Mouse (Mus musculus) kidney, postnatal 14 days (tissue): ENCODE measurements around the gene Mcm10.

Source experiments
- DNase-seq: peaks from one replicate; pipeline ENCODE4 v3.0.0; 2022; ENCODE audit warnings: mixed read lengths

Mcm10 gene

GRCm38 (mm10) chr2:5012491-5013324, at the start of gene Mcm10:
Gene Mcm10 (minus strand): TSS chr2:5012791.
- peak; percentile 95 for DNase-seq

- DNase-seq = no peak
These were observed 48.6 kb upstream of the Mcm10 start for GRCm38 (mm10) chr2:5061133-5061708.

GRCm38 (mm10) chr2:5059997-5060396, 47.4 kb upstream of the Mcm10 start:
- no peak for DNase-seq

GRCm38 (mm10) chr2:5058436-5058835, 45.8 kb upstream of the Mcm10 start:
- DNase-seq = no peak

- DNase-seq = no peak
These were observed 38.0 kb upstream of the Mcm10 start for GRCm38 (mm10) chr2:5050562-5050961.

GRCm38 (mm10) chr2:5047016-5047415, 34.4 kb upstream of the Mcm10 start:
- no peak for DNase-seq

GRCm38 (mm10) chr2:5045269-5045965, 32.8 kb upstream of the Mcm10 start:
- DNase-seq = no peak

GRCm38 (mm10) chr2:5044321-5044720, 31.7 kb upstream of the Mcm10 start:
- DNase-seq = no peak

- no peak for DNase-seq
These were observed 30.8 kb upstream of the Mcm10 start for GRCm38 (mm10) chr2:5043476-5043761.

GRCm38 (mm10) chr2:5042616-5043475, 30.3 kb upstream of the Mcm10 start:
- DNase-seq = no peak

- DNase-seq = no peak
These were observed 29.3 kb upstream of the Mcm10 start for GRCm38 (mm10) chr2:5041854-5042253.

- DNase-seq = no peak
These were observed 27.9 kb upstream of the Mcm10 start for GRCm38 (mm10) chr2:5040281-5041161.

- DNase-seq = no peak
These were observed 27.0 kb upstream of the Mcm10 start for GRCm38 (mm10) chr2:5039350-5040170.

- DNase-seq = no peak
These were observed 25.7 kb upstream of the Mcm10 start for GRCm38 (mm10) chr2:5038320-5038719.

GRCm38 (mm10) chr2:5037390-5037789, 24.8 kb upstream of the Mcm10 start:
- no peak for DNase-seq

GRCm38 (mm10) chr2:5036411-5037076, 24.0 kb upstream of the Mcm10 start:
- DNase-seq = no peak

GRCm38 (mm10) chr2:5035241-5035640, 22.6 kb upstream of the Mcm10 start:
- no peak for DNase-seq

GRCm38 (mm10) chr2:5034801-5035200, 22.2 kb upstream of the Mcm10 start:
- no peak for DNase-seq

GRCm38 (mm10) chr2:5033546-5034420, 21.2 kb upstream of the Mcm10 start:
- DNase-seq = peak; percentile 14

- DNase-seq = no peak
These were observed 20.1 kb upstream of the Mcm10 start for GRCm38 (mm10) chr2:5032665-5033064.
